ENCODE assay signal across 23 mouse cellular contexts in genomic region chr3:17620398-17620797, GRCm38 (mm10).
A peak's percentile ranks its signal among the peaks of the same experiment; 100 is the strongest.
DNase-seq lines count a peak whose midpoint lies in the region; ATAC-seq and TF ChIP-seq lines count a peak whose summit lies in the region.
"Had no signal": no experiment of that assay in that cellular context is flagged by ENCODE, and none has a peak within 500 bp of the region (broad histone marks: within the 10 kb centered on the region; RNA-seq: fewer than 3 reads in every experiment).

No protein-coding gene starts in this region.

- no peak overlapping the region for H3K4me2 ChIP-seq in forebrain, embryonic 14.5 days (ENCODE audit: low read length)
- no peak overlapping the region for H3K4me2 ChIP-seq in forebrain, embryonic 12.5 days
- no peak overlapping the region for H3K4me2 ChIP-seq in hindbrain, embryonic 16.5 days (ENCODE audit: low read length)
- H3K4me2 ChIP-seq in midbrain, postnatal 0 days (ENCODE audit: low read depth, low read length, poor library complexity, severe bottlenecking): no peak overlapping the region
- H3K4me2 ChIP-seq: embryonic facial prominence, embryonic 13.5 days; heart, embryonic 15.5 days; kidney, embryonic 15.5 days; limb, embryonic 13.5 days; liver, embryonic 13.5 days; lung, embryonic 14.5 days had no signal

- WGBS in forebrain, embryonic 14.5 days: 73% methylated on average over 2 of the region's 2 CpGs
- WGBS in forebrain, embryonic 12.5 days: 81% methylated on average over 2 of the region's 2 CpGs
- WGBS in hindbrain, embryonic 16.5 days: 66% methylated on average over 2 of the region's 2 CpGs
- WGBS in midbrain, postnatal 0 days: 35% methylated on average over 2 of the region's 2 CpGs

- H3K27ac ChIP-seq in forebrain, embryonic 14.5 days (ENCODE audit: low read depth, low read length): no peak overlapping the region
- H3K27ac ChIP-seq in forebrain, embryonic 12.5 days: no peak overlapping the region
- H3K27ac ChIP-seq in hindbrain, embryonic 16.5 days (ENCODE audit: low read depth, low read length): peak overlapping the region; percentile 56; the same call in 1 of the 2 replicates
- H3K27ac ChIP-seq in midbrain, postnatal 0 days (ENCODE audit: low read depth, low read length): peak overlapping the region; percentile 85
- H3K27ac ChIP-seq: embryonic facial prominence, embryonic 13.5 days; heart, adult 2 months; heart, embryonic 15.5 days; kidney, embryonic 15.5 days; limb, embryonic 13.5 days; liver, embryonic 13.5 days had no signal

- H3K4me3 ChIP-seq in forebrain, embryonic 14.5 days (ENCODE audit: low read depth, low read length): no peak overlapping the region
- H3K4me3 ChIP-seq in forebrain, embryonic 12.5 days (replicated peaks): no peak overlapping the region
- no peak overlapping the region for H3K4me3 ChIP-seq in hindbrain, embryonic 16.5 days (ENCODE audit: low read length)
- H3K4me3 ChIP-seq in midbrain, postnatal 0 days (ENCODE audit: low read depth, low read length): no peak overlapping the region
- H3K4me3 ChIP-seq: embryonic facial prominence, embryonic 13.5 days; heart, adult 2 months; heart, embryonic 15.5 days; kidney, embryonic 15.5 days; limb, embryonic 13.5 days; liver, embryonic 13.5 days had no signal

- DNase-seq in forebrain, embryonic 14.5 days (ENCODE audit: low spot score): peak; percentile 31
- peak; percentile 18 for DNase-seq in brain, adult 2 months (ENCODE audit: low read depth, low spot score)
- peak; percentile 25 for DNase-seq in midbrain, postnatal 0 days (ENCODE audit: low spot score)
- no peak for DNase-seq in frontal cortex, postnatal 36 days (ENCODE audit: low spot score in 2 of 2)
- DNase-seq in urinary bladder, postnatal 4 days (ENCODE audit: low spot score in 2 of 2): no peak
- no peak for DNase-seq in gastrocnemius, postnatal 14 days
- DNase-seq: cerebellum, adult 8-10 months; gastrocnemius, postnatal 10 days; heart, adult 2 months; kidney, postnatal 4 days; liver, embryonic 13.5 days; lung, postnatal 4 days; spleen, adult 18-20 months; thymus, postnatal 4 days had no signal

- peaks cover 9% of the 10 kb centered on the region for H3K4me1 ChIP-seq in forebrain, embryonic 14.5 days (ENCODE audit: control insufficient read depth, insufficient read depth, low read length)
- H3K4me1 ChIP-seq in forebrain, embryonic 12.5 days: peaks cover 16% of the 10 kb centered on the region
- H3K4me1 ChIP-seq in hindbrain, embryonic 16.5 days (ENCODE audit: control insufficient read depth, insufficient read depth, low read depth, low read length): peaks cover 4% of the 10 kb centered on the region; the same call in 1 of the 2 replicates
- peaks cover 3% of the 10 kb centered on the region; the same call in 1 of the 2 replicates for H3K4me1 ChIP-seq in midbrain, postnatal 0 days (ENCODE audit: insufficient read depth, low read length)
- H3K4me1 ChIP-seq: embryonic facial prominence, embryonic 13.5 days; kidney, embryonic 15.5 days; limb, embryonic 13.5 days; liver, embryonic 13.5 days had no signal

- ATAC-seq in forebrain, embryonic 14.5 days: no peak
- no peak for ATAC-seq in forebrain, embryonic 12.5 days (ENCODE audit: low FRiP score)
- no peak for ATAC-seq in hindbrain, embryonic 16.5 days
- ATAC-seq in midbrain, postnatal 0 days (ENCODE audit: low FRiP score): no peak
- ATAC-seq: intestine, postnatal 0 days had no signal

- no peaks in the 10 kb centered on the region for H3K9me3 ChIP-seq in forebrain, embryonic 14.5 days (replicated peaks; ENCODE audit: control insufficient read depth, low read length)
- no peaks in the 10 kb centered on the region for H3K9me3 ChIP-seq in forebrain, embryonic 12.5 days
- H3K9me3 ChIP-seq in hindbrain, embryonic 16.5 days (ENCODE audit: control insufficient read depth, low read length): no peaks in the 10 kb centered on the region
- H3K9me3 ChIP-seq in midbrain, postnatal 0 days (ENCODE audit: low read length): no peaks in the 10 kb centered on the region
- H3K9me3 ChIP-seq: embryonic facial prominence, embryonic 13.5 days; G1E; heart, embryonic 15.5 days; kidney, embryonic 15.5 days; limb, embryonic 13.5 days; liver, embryonic 13.5 days had no signal

- no peak for TF ChIP-seq CTCF in midbrain, postnatal 0 days (IDR thresholded peaks at IDR 0.05)

- no peaks in the 10 kb centered on the region for H3K36me3 ChIP-seq in forebrain, embryonic 14.5 days (ENCODE audit: control insufficient read depth, insufficient read depth, low read length)
- no peaks in the 10 kb centered on the region for H3K36me3 ChIP-seq in forebrain, embryonic 12.5 days (replicated peaks)
- H3K36me3 ChIP-seq in hindbrain, embryonic 16.5 days (ENCODE audit: control insufficient read depth, insufficient read depth, low read length): no peaks in the 10 kb centered on the region
- no peaks in the 10 kb centered on the region for H3K36me3 ChIP-seq in midbrain, postnatal 0 days (ENCODE audit: insufficient read depth, low read length)
- H3K36me3 ChIP-seq: embryonic facial prominence, embryonic 13.5 days; G1E; heart, embryonic 15.5 days; kidney, embryonic 15.5 days; limb, embryonic 13.5 days; liver, embryonic 13.5 days had no signal

- H3K9ac ChIP-seq in forebrain, embryonic 14.5 days (ENCODE audit: low read length): no peak overlapping the region
- H3K9ac ChIP-seq in forebrain, embryonic 12.5 days: no peak overlapping the region
- no peak overlapping the region for H3K9ac ChIP-seq in hindbrain, embryonic 16.5 days (ENCODE audit: low read depth, low read length)
- no peak overlapping the region for H3K9ac ChIP-seq in midbrain, postnatal 0 days (replicated peaks; ENCODE audit: low read length, poor library complexity, severe bottlenecking)
- H3K9ac ChIP-seq: embryonic facial prominence, embryonic 13.5 days; heart, embryonic 15.5 days; kidney, embryonic 15.5 days; limb, embryonic 13.5 days; liver, embryonic 13.5 days; lung, embryonic 14.5 days had no signal

- intact Hi-C loops in gastrocnemius, postnatal 14 days (cut with DNase I; ENCODE audit: low total_unique reads): no loop called here

- 0 out of 2 replicates have a peak, but pooled peaks cover 4% of the 10 kb centered on the region for H3K27me3 ChIP-seq in forebrain, embryonic 14.5 days (replicated peaks; ENCODE audit: control insufficient read depth, insufficient read depth, low read length)
- peaks cover 11% of the 10 kb centered on the region for H3K27me3 ChIP-seq in forebrain, embryonic 12.5 days
- H3K27me3 ChIP-seq in hindbrain, embryonic 16.5 days (replicated peaks; ENCODE audit: control insufficient read depth, insufficient read depth, low read length): no peaks in the 10 kb centered on the region; the same call in 1 of the 2 replicates
- no peaks in the 10 kb centered on the region for H3K27me3 ChIP-seq in midbrain, postnatal 0 days (ENCODE audit: insufficient read depth, low read length)
- H3K27me3 ChIP-seq: embryonic facial prominence, embryonic 13.5 days; heart, embryonic 15.5 days; kidney, embryonic 15.5 days; limb, embryonic 13.5 days; liver, embryonic 13.5 days had no signal

Comparison
In these comparisons a context has a peak if more than half of its experiments do, and no peak if none do; other contexts are left out.
1. DNase-seq: peak in forebrain, embryonic 14.5 days (single experiment), brain, adult 2 months (single experiment) and midbrain, postnatal 0 days (single experiment); none in frontal cortex, postnatal 36 days (0 of 2), urinary bladder, postnatal 4 days (0 of 2) and gastrocnemius, postnatal 14 days (single experiment).
2. H3K27ac ChIP-seq: peak in hindbrain, embryonic 16.5 days (single experiment) and midbrain, postnatal 0 days (single experiment); none in forebrain, embryonic 14.5 days (single experiment) and forebrain, embryonic 12.5 days (single experiment).